Mouse (Mus musculus) gastrocnemius, postnatal 14 days (tissue): ENCODE measurements around the gene Duox1. TPM values are rescaled to one million over a fixed set of nuclear protein-coding genes. Genes with fewer than 3 reads are reported as not detected.
"Not testable (repeated sequence)": the region's sequence is repeated elsewhere in the genome, so short reads cannot be mapped to it uniquely, and the experiment has no call there.

Experiments used
- DNase-seq: peaks from one replicate; pipeline ENCODE4 v3.0.0; 2021; ENCODE audit warnings: mixed read lengths
- intact Hi-C: fragments of 180-260 bp; cut with DNase I; formaldehyde crosslinking; loops from one replicate; pipeline ENCODE4 v1.15.1; 2025; ENCODE audit warnings: low total_unique reads
- total RNA-seq, 2 experiments: library from RNA; stranded (reverse); gene quantifications; 2 replicates each; pipeline ENCODE4 v1.2.3; 2021

The Duox1 gene
- total RNA-seq, 2 experiments from 2014 or later, result 0.27 to 0.45 TPM

GRCm38 (mm10) chr2:122387135-122387534 is 71.7 kb downstream of the Duox1 start:
- intact Hi-C loops, result loop anchor here (10.0 kb wide), 1 partner anchor 238 kb away; no protein-coding TSS in a partner anchor
- DNase-seq, result not testable (repeated sequence)

- intact Hi-C loops, result no loop called here
These were observed 80.7 kb downstream of the Duox1 start for GRCm38 (mm10) chr2:122396150-122396549.

More at GRCm38 (mm10) chr2:122396150-122396549, 80.7 kb downstream of the Duox1 start:
- no peak for DNase-seq

Other genes starting within 250 kb of the Duox1 start
- 1 to 10 TPM; 6.3 to 6.4 TPM for gene Spg11, start 197.3 kb upstream of the Duox1 start, total RNA-seq
- 10 to 100 TPM; 80.2 to 95.9 TPM for gene B2m, start 168.0 kb upstream of the Duox1 start, total RNA-seq
- not detected for gene Trim69, start 155.0 kb upstream of the Duox1 start, total RNA-seq
- not detected for gene Patl2, start 129.5 kb upstream of the Duox1 start, total RNA-seq
- not detected for gene Terb2, start 129.4 kb upstream of the Duox1 start, total RNA-seq
- 10 to 100 TPM; 16.9 TPM for gene Sord, start 80.9 kb upstream of the Duox1 start, total RNA-seq
- under 1 TPM; 0.13 to 0.18 TPM for gene Duox2, start 17.2 kb upstream of the Duox1 start, total RNA-seq
- not detected for gene Duoxa2, start 16.8 kb upstream of the Duox1 start, total RNA-seq
- under 1 TPM; 0.42 to 0.53 TPM for gene Duoxa1, start 1.9 kb upstream of the Duox1 start, total RNA-seq
- gene Shf, start 53.5 kb downstream of the Duox1 start, total RNA-seq, result 1 to 10 TPM; 5.1 to 6.0 TPM
- gene Slc28a2, start 110.8 kb downstream of the Duox1 start, total RNA-seq, result 1 to 10 TPM; 6.0 to 6.5 TPM
- under 1 TPM; 0.10 to 0.20 TPM for gene Gm14085, start 169.3 kb downstream of the Duox1 start, total RNA-seq